Mouse (Mus musculus) lung, embryonic 16.5 days (tissue): ENCODE measurements around the gene Srgap3. TPM values are rescaled to one million over a fixed set of nuclear protein-coding genes. Genes with fewer than 3 reads are reported as not detected.
A peak's percentile ranks its signal among the peaks of the same experiment; 100 is the strongest.

ENCODE experiments used
- ATAC-seq: fragments of 200-750 bp; cut with Nextera tagmentation; 2 replicates; pipeline ENCODE4 v1.8.0; 2017; ENCODE audit warnings: low read depth, mild to moderate bottlenecking, moderate library complexity
- H3K27ac ChIP-seq: fragments of 300-500 bp; sonication (generic); 2 replicates; pipeline ENCODE4 v1.5.1; 2014; ENCODE audit warnings: mild to moderate bottlenecking, control low read depth, low read length
- H3K27me3 ChIP-seq: fragments of 300-500 bp; sonication (generic); 2 replicates; pipeline ENCODE4 v1.6.1; 2014; ENCODE audit warnings: low read depth, low read length, mixed read lengths; ENCODE audit not compliant: control insufficient read depth, insufficient read depth
- H3K36me3 ChIP-seq: fragments of 300-500 bp; sonication (generic); 2 replicates; pipeline ENCODE4 v1.6.1; 2014; ENCODE audit warnings: low read length; ENCODE audit not compliant: control insufficient read depth, insufficient read depth
- H3K4me1 ChIP-seq: fragments of 300-500 bp; sonication (generic); replicated peaks from 2 replicates; pipeline ENCODE4 v1.6.1; 2014; ENCODE audit warnings: low read length, mixed read lengths; ENCODE audit not compliant: control insufficient read depth, insufficient read depth
- H3K4me2 ChIP-seq: fragments of 300-500 bp; sonication (generic); 2 replicates; pipeline ENCODE4 v1.6.1; 2014; ENCODE audit warnings: low read depth, low read length, control low read depth
- H3K4me3 ChIP-seq: fragments of 300-500 bp; sonication (generic); 2 replicates; pipeline ENCODE4 v1.5.1; 2014; ENCODE audit warnings: mild to moderate bottlenecking, low read length, control low read depth
- H3K9ac ChIP-seq: fragments of 300-500 bp; sonication (generic); 2 replicates; pipeline ENCODE4 v1.6.1; 2014; ENCODE audit warnings: low read length, control low read depth
- H3K9me3 ChIP-seq: fragments of 300-500 bp; sonication (generic); 2 replicates; pipeline ENCODE4 v1.6.1; 2016; ENCODE audit warnings: low read length; ENCODE audit not compliant: control insufficient read depth
- WGBS: fragments of 180-500 bp; shearing (Covaris S2); extraction: QIAGEN DNeasy Blood & Tissue Kit; methylation state at CpG from one replicate; pipeline ENCODE4 v1.1.7; 2014; 5-methylcytosine and 5-hydroxymethylcytosine counted together
- polyA plus RNA-seq: library from polyadenylated mRNA; unstranded; fragments of >200 nt; fragmentation: Nextera tagmentation; extraction: Ambion mirVana; gene quantifications from 2 replicates; pipeline ENCODE4 v1.2.1, GENCODE M21; 2015

Srgap3 gene
- polyA plus RNA-seq, 1 experiment from 2014 or later, result 3.3 TPM

- no peaks in the 10 kb centered on the region for H3K27me3 ChIP-seq
- H3K4me3 ChIP-seq, result no peak overlapping the region
- no peak for ATAC-seq
- no peaks in the 10 kb centered on the region for H3K36me3 ChIP-seq
- no peaks in the 10 kb centered on the region for H3K4me1 ChIP-seq
- no peak overlapping the region for H3K27ac ChIP-seq
- no peaks in the 10 kb centered on the region for H3K9me3 ChIP-seq
- no peak overlapping the region for H3K9ac ChIP-seq
- WGBS, result 39% methylated on average over 5 of the region's 5 CpGs
- H3K4me2 ChIP-seq, result no peak overlapping the region
These were observed 67.0 kb downstream of the Srgap3 start for GRCm38 (mm10) chr6:112880048-112880534.

GRCm38 (mm10) chr6:112879154-112879553 lies 67.9 kb downstream of the Srgap3 start:
- no peak for ATAC-seq
- Histone ChIP-seq H3K4me1 (no peaks in the 10 kb centered on the region), H3K9ac (no peak overlapping the region), H3K4me3 (no peak overlapping the region), H3K9me3 (no peaks in the 10 kb centered on the region), H3K36me3 (no peaks in the 10 kb centered on the region), H3K4me2 (no peak overlapping the region), H3K27ac (no peak overlapping the region), H3K27me3 (no peaks in the 10 kb centered on the region)
- 58% methylated on average over 5 of the region's 5 CpGs for WGBS

- no peaks in the 10 kb centered on the region for H3K36me3 ChIP-seq
- H3K4me1 ChIP-seq, result no peaks in the 10 kb centered on the region
- no peak for ATAC-seq
- no peak overlapping the region for H3K9ac ChIP-seq
- WGBS, result 68% methylated on average over 9 of the region's 9 CpGs
- H3K27me3 ChIP-seq, result no peaks in the 10 kb centered on the region
- H3K4me3 ChIP-seq, result no peak overlapping the region
- H3K9me3 ChIP-seq, result no peaks in the 10 kb centered on the region
- H3K27ac ChIP-seq, result no peak overlapping the region
- H3K4me2 ChIP-seq, result no peak overlapping the region
These were observed 73.8 kb downstream of the Srgap3 start for GRCm38 (mm10) chr6:112873089-112873835.

GRCm38 (mm10) chr6:112871241-112871780 lies 75.8 kb downstream of the Srgap3 start:
- Histone ChIP-seq H3K27me3 (no peaks in the 10 kb centered on the region), H3K9ac (no peak overlapping the region), H3K27ac (no peak overlapping the region), H3K4me3 (no peak overlapping the region), H3K36me3 (no peaks in the 10 kb centered on the region), H3K4me2 (no peak overlapping the region), H3K9me3 (no peaks in the 10 kb centered on the region), H3K4me1 (no peaks in the 10 kb centered on the region)
- ATAC-seq, result peak; percentile 41; the same call in 1 of the 2 replicates
- WGBS, result 81% methylated on average over 7 of the region's 7 CpGs

- Histone ChIP-seq H3K9ac (no peak overlapping the region), H3K36me3 (no peaks in the 10 kb centered on the region), H3K4me3 (no peak overlapping the region), H3K4me2 (no peak overlapping the region), H3K4me1 (peaks cover 11% of the 10 kb centered on the region), H3K27ac (no peak overlapping the region), H3K27me3 (no peaks in the 10 kb centered on the region), H3K9me3 (no peaks in the 10 kb centered on the region)
- WGBS, result 68% methylated on average over 9 of the region's 9 CpGs
- ATAC-seq, result no peak
These were observed 78.7 kb downstream of the Srgap3 start for GRCm38 (mm10) chr6:112868197-112868957.

- Histone ChIP-seq H3K9me3 (no peaks in the 10 kb centered on the region), H3K4me1 (peaks cover 11% of the 10 kb centered on the region)
- WGBS, result 76% methylated on average over 4 of the region's 4 CpGs
These were observed 81.0 kb downstream of the Srgap3 start for GRCm38 (mm10) chr6:112866096-112866495.

GRCm38 (mm10) chr6:112865021-112865531 lies 82.0 kb downstream of the Srgap3 start:
- Histone ChIP-seq H3K9ac (no peak overlapping the region), H3K27me3 (no peaks in the 10 kb centered on the region), H3K36me3 (no peaks in the 10 kb centered on the region), H3K4me2 (peak overlapping the region; percentile 3; the same call in 1 of the 2 replicates), H3K4me3 (no peak overlapping the region), H3K9me3 (no peaks in the 10 kb centered on the region), H3K4me1 (peaks cover 11% of the 10 kb centered on the region), H3K27ac (0 out of 2 replicates have a peak overlapping the region, but pooled peaks have one; percentile 12)
- 26% methylated on average over 6 of the region's 6 CpGs for WGBS
- ATAC-seq, result peak; percentile 91

More at GRCm38 (mm10) chr6:112866096-112866495, 81.0 kb downstream of the Srgap3 start:
- ATAC-seq, result no peak
- no peak overlapping the region for H3K4me3 ChIP-seq
- H3K27me3 ChIP-seq, result no peaks in the 10 kb centered on the region
- H3K27ac ChIP-seq, result no peak overlapping the region
- no peaks in the 10 kb centered on the region for H3K36me3 ChIP-seq
- H3K4me2 ChIP-seq, result no peak overlapping the region
- no peak overlapping the region for H3K9ac ChIP-seq

- 76% methylated on average over 7 of the region's 7 CpGs for WGBS
- no peaks in the 10 kb centered on the region for H3K27me3 ChIP-seq
- no peak overlapping the region for H3K27ac ChIP-seq
These were observed 84.6 kb downstream of the Srgap3 start for GRCm38 (mm10) chr6:112862465-112862864.

More at GRCm38 (mm10) chr6:112862465-112862864, 84.6 kb downstream of the Srgap3 start:
- no peak for ATAC-seq
- Histone ChIP-seq H3K4me2 (no peak overlapping the region), H3K36me3 (no peaks in the 10 kb centered on the region), H3K4me1 (peaks cover 11% of the 10 kb centered on the region), H3K9me3 (no peaks in the 10 kb centered on the region), H3K4me3 (no peak overlapping the region), H3K9ac (no peak overlapping the region)
